Mouse (Mus musculus) liver, embryonic 14 days (tissue): ENCODE results near the gene Serping1. TPM values are rescaled to one million over a fixed set of nuclear protein-coding genes. Genes with fewer than 3 reads are reported as not detected.

Source experiments
- polyA plus RNA-seq: library from polyadenylated mRNA; depleted of rRNA; stranded (reverse); fragments of >200 nt; gene quantifications from 2 replicates; pipeline ENCODE4 v1.2.3, GENCODE M21; 2012; rRNA removed

The Serping1 gene
- polyA plus RNA-seq: 26.7 and 32.2 TPM in 2 replicates

DNA sequence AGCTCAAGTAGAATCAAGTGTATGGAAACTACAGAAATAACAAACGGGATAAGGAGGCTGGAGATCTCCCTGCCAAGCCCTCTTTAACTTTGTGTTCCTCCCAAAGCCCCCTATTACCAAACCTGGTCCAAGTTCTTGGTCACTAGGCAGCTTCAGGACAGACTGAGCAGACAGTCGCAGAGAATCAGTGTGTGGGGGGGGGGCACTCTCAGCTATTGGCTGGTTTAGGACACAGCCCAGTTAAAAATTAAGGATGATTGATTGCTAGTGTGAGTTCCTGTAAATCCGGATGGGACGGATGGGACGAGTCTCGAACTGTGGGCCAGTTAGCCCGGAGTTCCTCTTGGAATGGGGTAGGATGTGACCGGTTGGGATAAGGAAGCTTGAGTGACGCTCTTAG lies at the start of gene Serping1:
Gene Serping1 (minus strand): TSS at position 204 of the 400 bp plus-strand sequence.

DNA sequence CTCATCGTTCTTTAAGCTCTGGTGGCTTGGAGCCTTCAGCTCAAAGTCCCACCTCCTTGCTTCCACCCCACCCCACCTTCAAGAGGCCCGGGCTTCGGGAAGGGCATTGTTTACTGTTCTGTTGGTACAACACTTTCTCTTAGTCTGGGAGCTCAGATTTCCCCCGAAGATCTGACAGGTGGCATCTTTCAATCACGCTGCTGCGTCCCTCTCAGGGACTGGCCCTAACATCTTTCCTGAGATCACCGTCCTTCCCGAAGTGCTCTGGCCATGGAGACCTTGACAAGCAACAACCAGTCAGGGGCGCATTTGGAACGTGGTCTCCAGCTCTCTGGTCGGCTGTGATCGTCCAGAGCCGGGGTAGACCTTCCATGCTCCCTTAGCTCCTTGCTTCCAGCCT lies 47.3 kb upstream of the Serping1 start, which contains the start of gene Smtnl1:
Gene Smtnl1 (minus strand): TSS at position 101 of the 400 bp plus-strand sequence.

DNA sequence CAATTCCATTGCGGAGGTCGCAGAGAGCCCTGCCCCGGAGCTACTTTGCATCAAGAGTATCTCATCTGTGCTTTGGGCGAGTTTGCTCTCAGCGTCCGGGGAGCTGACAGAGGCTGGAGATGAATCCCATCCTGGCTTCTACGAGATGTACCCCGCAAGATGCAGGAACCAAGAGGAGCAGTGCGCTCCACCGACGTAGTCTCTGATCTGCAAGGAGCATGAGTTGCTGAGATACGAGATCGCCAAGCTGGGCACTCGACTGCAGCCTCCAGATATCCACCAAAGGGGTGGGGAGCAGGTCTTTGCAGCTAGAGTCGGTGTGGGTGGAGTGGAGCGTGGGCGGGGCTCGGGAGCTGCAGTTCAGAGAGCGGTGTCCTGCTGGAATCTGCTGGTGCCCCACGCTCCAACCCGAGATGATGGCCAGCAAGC lies 23.3 kb upstream of the Serping1 start, which contains the start of gene Ube2l6:
Gene Ube2l6 (plus strand): TSS at position 336 of the 429 bp plus-strand sequence.

DNA sequence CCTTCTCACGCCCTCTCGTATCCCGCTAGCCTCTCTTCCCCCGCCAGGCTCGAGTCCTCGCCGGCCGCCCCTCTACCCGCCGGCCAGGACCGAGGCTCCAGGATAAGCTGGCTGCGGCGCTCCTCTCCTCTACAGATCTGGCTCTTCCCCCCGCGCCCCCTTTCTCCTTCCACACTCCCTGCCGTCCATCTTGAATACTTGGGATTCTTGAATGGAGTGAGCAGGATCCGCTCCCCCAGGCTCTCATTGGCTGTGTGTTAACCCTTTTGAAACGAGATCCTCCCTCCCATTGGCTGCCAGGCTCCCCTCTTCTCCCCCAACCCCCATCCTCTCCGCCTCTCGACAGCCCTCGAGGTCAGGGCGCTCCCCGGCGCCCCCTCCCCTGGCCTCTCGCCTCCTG lies 31.7 kb downstream of the Serping1 start, which contains the start of gene Gm19426:
Gene Gm19426 (minus strand): TSS at position 95 of the 400 bp plus-strand sequence.

DNA sequence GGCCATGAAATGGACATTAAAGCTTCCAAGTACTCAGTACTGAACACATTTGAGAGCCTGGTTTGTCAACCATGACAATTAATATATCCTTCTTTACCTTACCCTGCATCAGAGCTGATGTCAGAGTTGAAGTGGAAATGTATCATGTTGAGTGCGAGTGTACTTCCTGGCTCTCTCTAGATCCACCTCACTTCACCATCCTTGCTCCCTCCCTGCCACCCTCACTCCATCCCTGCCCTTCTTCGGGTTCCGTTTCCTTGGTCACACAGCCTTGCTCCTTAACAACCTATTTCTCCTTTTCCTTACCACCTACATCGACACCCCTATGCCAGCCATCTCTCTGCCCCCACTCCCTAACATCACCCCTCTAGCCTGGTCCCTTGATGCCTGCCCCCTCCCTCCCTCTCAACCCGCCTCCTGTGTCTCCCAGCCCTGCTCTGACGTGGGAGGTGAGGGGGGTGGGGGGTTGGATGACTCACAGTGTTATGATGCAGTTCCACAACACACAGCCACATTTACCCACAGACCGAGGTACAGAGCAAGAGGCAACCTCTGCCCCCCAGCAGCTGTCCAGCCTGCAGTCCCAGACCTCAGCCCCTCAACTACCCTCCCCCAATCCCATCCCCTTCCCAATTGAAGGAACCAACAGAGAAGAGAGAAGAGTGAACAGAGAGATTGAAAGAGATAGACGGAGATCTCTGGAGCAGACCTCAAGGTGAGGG lies 41.5 kb downstream of the Serping1 start, which contains the start of gene Ypel4:
Gene Ypel4 (plus strand): TSS at position 480 of the 722 bp plus-strand sequence.

DNA sequence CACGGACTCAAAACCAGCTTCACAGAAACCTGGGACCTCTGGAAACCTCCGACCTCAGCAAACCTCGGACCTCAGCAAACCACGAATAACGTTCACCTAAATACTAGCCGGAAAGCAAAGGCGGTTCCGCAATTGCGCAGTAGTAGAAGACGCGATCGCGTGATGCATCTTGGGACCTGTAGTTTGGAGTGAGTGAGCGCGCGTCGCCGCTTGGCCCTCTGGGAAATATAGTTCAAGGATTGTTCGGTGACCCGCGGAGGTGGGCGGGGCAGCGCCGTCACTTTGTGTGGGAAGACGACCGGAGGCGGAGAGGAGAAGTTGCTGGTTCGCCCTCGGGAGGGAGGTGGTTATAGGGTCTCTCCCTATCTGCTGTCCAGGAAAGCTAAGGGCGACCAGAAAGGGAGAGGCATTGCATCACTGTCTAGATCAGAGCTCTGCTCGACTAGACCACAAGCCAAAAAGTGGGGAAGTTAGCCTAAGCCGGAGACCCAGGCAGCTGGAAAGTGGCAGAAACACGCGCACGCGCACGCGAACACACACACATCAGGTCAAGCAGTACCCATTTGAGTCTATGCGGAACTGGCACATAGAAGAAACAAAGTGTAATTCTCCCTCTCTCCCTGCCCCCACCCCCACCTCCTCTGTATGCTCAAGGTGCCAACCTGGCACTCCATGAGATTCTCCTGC lies 47.9 kb downstream of the Serping1 start, which contains the start of gene Clp1:
Gene Clp1 (minus strand): TSS at position 179 of the 687 bp plus-strand sequence.

Other genes with a start within 250 kb of the Serping1 start
- gene Ctnnd1, start 124.7 kb downstream of the Serping1 start, polyA plus RNA-seq: 17.6 and 18.0 TPM in 2 replicates
- 0.01 TPM in 1 of 2 replicates, not detected in the other for gene Btbd18, start 116.4 kb downstream of the Serping1 start, polyA plus RNA-seq
- 82.1 and 90.7 TPM in 2 replicates for gene Selenoh, start 104.7 kb downstream of the Serping1 start, polyA plus RNA-seq
- not detected in 2 replicates for gene Gm28635, start 97.4 kb downstream of the Serping1 start, polyA plus RNA-seq
- gene Med19, start 97.0 kb downstream of the Serping1 start, polyA plus RNA-seq: 13.3 and 14.8 TPM in 2 replicates
- 22.9 and 29.3 TPM in 2 replicates for gene Tmx2, start 96.3 kb downstream of the Serping1 start, polyA plus RNA-seq
- gene Zdhhc5, start 60.3 kb downstream of the Serping1 start, polyA plus RNA-seq: 15.8 and 19.0 TPM in 2 replicates
- 26.3 and 32.3 TPM in 2 replicates for gene Clp1, start 48.1 kb downstream of the Serping1 start, polyA plus RNA-seq
- 120 and 145 TPM in 2 replicates for gene Ypel4, start 41.4 kb downstream of the Serping1 start, polyA plus RNA-seq
- gene Gm19426, start 31.8 kb downstream of the Serping1 start, polyA plus RNA-seq: 1.9 and 2.2 TPM in 2 replicates
- gene Ube2l6, start 23.4 kb upstream of the Serping1 start, polyA plus RNA-seq: 288 and 372 TPM in 2 replicates
- gene Smtnl1, start 47.2 kb upstream of the Serping1 start, polyA plus RNA-seq: 0.24 and 0.31 TPM in 2 replicates
- 49.6 and 50.0 TPM in 2 replicates for gene Timm10, start 51.6 kb upstream of the Serping1 start, polyA plus RNA-seq
- gene Slc43a1, start 63.4 kb upstream of the Serping1 start, polyA plus RNA-seq: 118 and 156 TPM in 2 replicates
- 0.03 and 0.10 TPM in 2 replicates for gene Rtn4rl2, start 111.3 kb upstream of the Serping1 start, polyA plus RNA-seq
- 139 and 165 TPM in 2 replicates for gene Slc43a3, start 161.1 kb upstream of the Serping1 start, polyA plus RNA-seq
- 61.1 and 78.0 TPM in 2 replicates for gene Prg2, start 205.0 kb upstream of the Serping1 start, polyA plus RNA-seq
- 4.4 and 5.6 TPM in 2 replicates for gene Prg3, start 212.8 kb upstream of the Serping1 start, polyA plus RNA-seq